Mouse (Mus musculus) left cerebral cortex, adult 2 months (tissue): ENCODE measurements at regions not wholly inside any gene's neighbourhood (a gene's known extent, or its start where the extent isn't known, plus 50 kb on each side); places are given as distances from the start of the nearest gene placed in this dataset.
A peak's percentile ranks its signal among the peaks of the same experiment; 100 is the strongest.
"Not testable (repeated sequence)": the region's sequence is repeated elsewhere in the genome, so short reads cannot be mapped to it uniquely, and the experiment has no call there.

Experiments used
- DNase-seq, 2 experiments: peaks; one replicate each; pipeline ENCODE4 v3.0.0; 2021 to 2022; ENCODE audit warnings: low spot score in 2 of 2, mixed read lengths in 1 of 2; ENCODE audit errors: extremely low spot score in 1 of 2
- H3K27ac ChIP-seq: fragments of 200-600 bp; 2 replicates; pipeline ENCODE4 v1.8.1; 2022
- H3K4me3 ChIP-seq: fragments of 200-600 bp; 2 replicates; pipeline ENCODE4 v1.8.1; 2022
- CTCF ChIP-seq: fragments of 200-600 bp; IDR thresholded peaks from 2 replicates; pipeline ENCODE4 v1.8.1; 2022; ENCODE audit warnings: antibody characterized with exemption, mild to moderate bottlenecking, moderate library complexity
- intact Hi-C: fragments of 180-260 bp; cut with DNase I; formaldehyde crosslinking; loops from one replicate; pipeline ENCODE4 v1.15.1; 2025

- DNase-seq = no peak
- intact Hi-C loops = no loop called here
- H3K4me3 ChIP-seq = no peak overlapping the region
- TF ChIP-seq CTCF = no peak
- no peak overlapping the region for H3K27ac ChIP-seq
These were observed 67.0 kb upstream of the Klf13 start for GRCm38 (mm10) chr7:64005765-64006164.

- intact Hi-C loops = no loop called here
- Histone ChIP-seq H3K4me3 (no peak overlapping the region), H3K27ac (no peak overlapping the region)
- DNase-seq = no peak
- no peak for TF ChIP-seq CTCF
These were observed 65.2 kb upstream of the Klf13 start for GRCm38 (mm10) chr7:64003904-64004303.

GRCm38 (mm10) chr7:64001611-64002111 is 62.9 kb upstream of the Klf13 start:
- intact Hi-C loops = no loop called here
- no peak for DNase-seq
- Histone ChIP-seq H3K27ac (no peak overlapping the region), H3K4me3 (no peak overlapping the region)
- no peak for TF ChIP-seq CTCF

- Histone ChIP-seq H3K27ac (no peak overlapping the region), H3K4me3 (no peak overlapping the region)
- no peak for DNase-seq
- intact Hi-C loops = no loop called here
- TF ChIP-seq CTCF = no peak
These were observed 60.6 kb upstream of the Klf13 start for GRCm38 (mm10) chr7:63998995-63999960.

- no peak overlapping the region for H3K27ac ChIP-seq
- no peak for DNase-seq
- no peak for TF ChIP-seq CTCF
- intact Hi-C loops = no loop called here
- no peak overlapping the region for H3K4me3 ChIP-seq
These were observed 59.3 kb upstream of the Klf13 start for GRCm38 (mm10) chr7:63997997-63998396.

GRCm38 (mm10) chr7:63996581-63997098 is 57.9 kb upstream of the Klf13 start:
- DNase-seq = no peak
- TF ChIP-seq CTCF = no peak
- intact Hi-C loops = no loop called here
- Histone ChIP-seq H3K27ac (no peak overlapping the region), H3K4me3 (no peak overlapping the region)

GRCm38 (mm10) chr7:63995255-63995980 is 56.7 kb upstream of the Klf13 start:
- TF ChIP-seq CTCF = no peak
- no peak for DNase-seq
- intact Hi-C loops = no loop called here
- Histone ChIP-seq H3K4me3 (no peak overlapping the region), H3K27ac (no peak overlapping the region)

GRCm38 (mm10) chr7:63994769-63995168 is 56.1 kb upstream of the Klf13 start:
- DNase-seq, H3K27ac ChIP-seq, intact Hi-C loops, H3K4me3 ChIP-seq: not testable (repeated sequence)

GRCm38 (mm10) chr7:63992155-63992554 is 53.4 kb upstream of the Klf13 start:
- no peak for DNase-seq
- H3K27ac ChIP-seq = no peak overlapping the region
- no peak for TF ChIP-seq CTCF
- intact Hi-C loops = no loop called here
- H3K4me3 ChIP-seq = no peak overlapping the region

GRCm38 (mm10) chr7:63991085-63992010 is 52.6 kb upstream of the Klf13 start:
- H3K27ac ChIP-seq = peak overlapping the region; percentile 40
- peak in 1 of 2 experiments; percentile 35 for DNase-seq
- TF ChIP-seq CTCF = no peak

More at GRCm38 (mm10) chr7:63991085-63992010, 52.6 kb upstream of the Klf13 start:
- intact Hi-C loops = no loop called here
- no peak overlapping the region for H3K4me3 ChIP-seq
